Mouse (Mus musculus) hindbrain, postnatal 0 days (tissue): ENCODE results near the gene Myb. TPM values are rescaled to one million over a fixed set of nuclear protein-coding genes. Genes with fewer than 3 reads are reported as not detected.

Experiments
- ATAC-seq: fragments of 200-750 bp; cut with Nextera tagmentation; 2 replicates; pipeline ENCODE4 v1.8.0; 2017; ENCODE audit warnings: mild to moderate bottlenecking, moderate TSS enrichment, moderate library complexity
- DNase-seq: peaks from one replicate; pipeline ENCODE4 v3.0.0-alpha.2; 2015; ENCODE audit warnings: low spot score
- H3K27ac ChIP-seq: fragments of 300-500 bp; sonication (generic); 2 replicates; pipeline ENCODE4 v1.5.1; 2014; ENCODE audit warnings: mild to moderate bottlenecking
- H3K27me3 ChIP-seq: fragments of 300-500 bp; sonication (generic); 2 replicates; pipeline ENCODE4 v1.6.1; 2014; ENCODE audit warnings: low read length, mixed read lengths; ENCODE audit not compliant: insufficient read depth
- H3K36me3 ChIP-seq: fragments of 300-500 bp; sonication (generic); 2 replicates; pipeline ENCODE4 v1.6.1; 2014; ENCODE audit warnings: low read length, mixed read lengths; ENCODE audit not compliant: insufficient read depth
- H3K4me1 ChIP-seq: fragments of 300-500 bp; sonication (generic); 2 replicates; pipeline ENCODE4 v1.6.1; 2014; ENCODE audit warnings: antibody characterized with exemption, low read length, mixed read lengths; ENCODE audit not compliant: insufficient read depth
- H3K4me2 ChIP-seq: fragments of 300-500 bp; sonication (generic); 2 replicates; pipeline ENCODE4 v1.6.1; 2014; ENCODE audit warnings: low read depth, mild to moderate bottlenecking, low read length, moderate library complexity, mixed read lengths
- H3K4me3 ChIP-seq: fragments of 300-500 bp; sonication (generic); 2 replicates; pipeline ENCODE4 v1.5.1; 2014; ENCODE audit warnings: low read length
- H3K9ac ChIP-seq: fragments of 300-500 bp; sonication (generic); replicated peaks from 2 replicates; pipeline ENCODE4 v1.6.1; 2014; ENCODE audit warnings: mild to moderate bottlenecking, low read length, moderate library complexity, mixed read lengths
- H3K9me3 ChIP-seq: fragments of 300-500 bp; sonication (generic); 2 replicates; pipeline ENCODE4 v1.6.1; 2016; ENCODE audit warnings: low read length, mixed read lengths
- CTCF ChIP-seq: IDR thresholded peaks from 2 replicates; pipeline ENCODE4 v1.5.1; 2016; ENCODE audit warnings: antibody characterized with exemption, control low read depth, low read depth
- WGBS: fragments of 180-500 bp; shearing (Covaris S2); extraction: QIAGEN DNeasy Blood & Tissue Kit; methylation state at CpG from one replicate; pipeline ENCODE4 v1.1.7; 2014; 5-methylcytosine and 5-hydroxymethylcytosine counted together
- polyA plus RNA-seq: library from polyadenylated mRNA; unstranded; fragments of >200 nt; fragmentation: Nextera tagmentation; extraction: Ambion mirVana; gene quantifications from 2 replicates; pipeline ENCODE4 v1.2.1, GENCODE M21; 2015
- total RNA-seq: library from RNA; depleted of rRNA; stranded (reverse); fragments of >200 nt; gene quantifications from 2 replicates; pipeline ENCODE4 v1.2.3, GENCODE M21; 2014

Myb gene
- total and polyA plus RNA-seq, 2 experiments from 2014 or later, result 2.0 to 3.3 TPM

GRCm38 (mm10) chr10:21200322-21200721 lies 39.5 kb upstream of the Myb start:
- H3K4me3 ChIP-seq, result no peak overlapping the region
- no peaks in the 10 kb centered on the region for H3K4me1 ChIP-seq
- no peak for ATAC-seq
- no peaks in the 10 kb centered on the region for H3K9me3 ChIP-seq
- TF ChIP-seq CTCF, result no peak
- no peak for DNase-seq
- H3K27ac ChIP-seq, result no peak overlapping the region
- no peaks in the 10 kb centered on the region for H3K27me3 ChIP-seq
- no peak overlapping the region for H3K4me2 ChIP-seq
- no peaks in the 10 kb centered on the region for H3K36me3 ChIP-seq
- no peak overlapping the region for H3K9ac ChIP-seq

DNA sequence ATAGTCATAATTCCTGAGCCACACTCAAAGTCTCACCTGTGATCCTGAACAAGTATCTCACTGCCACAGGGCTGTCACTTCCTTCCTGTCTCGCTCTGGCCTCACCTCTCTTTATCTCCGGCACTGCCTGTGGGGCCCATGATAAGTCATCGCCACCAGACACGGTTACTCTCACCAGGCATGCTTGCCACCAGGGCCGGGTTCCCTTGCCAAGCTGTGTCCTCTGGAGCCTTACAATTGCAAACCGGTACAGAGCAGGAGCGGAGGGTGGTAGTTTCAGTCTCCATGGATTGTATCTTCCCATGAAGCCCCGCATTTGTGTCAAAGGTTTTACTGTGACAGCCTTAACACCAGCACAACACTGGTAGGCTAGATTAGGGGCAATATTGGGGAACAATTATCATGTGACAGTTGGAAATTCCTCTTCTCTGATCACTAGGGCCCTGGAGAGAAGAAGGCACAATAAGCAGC lies 35.9 kb upstream of the Myb start:
- H3K4me1 ChIP-seq, result no peaks in the 10 kb centered on the region
- WGBS, result 88% methylated on average over 8 of the region's 8 CpGs
- DNase-seq, result no peak
- no peak overlapping the region for H3K4me3 ChIP-seq
- no peaks in the 10 kb centered on the region for H3K36me3 ChIP-seq
- H3K4me2 ChIP-seq, result no peak overlapping the region
- H3K9ac ChIP-seq, result no peak overlapping the region
- no peak for TF ChIP-seq CTCF
- no peak for ATAC-seq
- H3K27ac ChIP-seq, result no peak overlapping the region
- H3K27me3 ChIP-seq, result no peaks in the 10 kb centered on the region
- H3K9me3 ChIP-seq, result no peaks in the 10 kb centered on the region

- H3K36me3 ChIP-seq, result no peaks in the 10 kb centered on the region
- no peaks in the 10 kb centered on the region for H3K4me1 ChIP-seq
- DNase-seq (no peak), ATAC-seq (no peak)
- no peak overlapping the region for H3K9ac ChIP-seq
- no peak overlapping the region for H3K4me2 ChIP-seq
- 52% methylated on average over 8 of the region's 8 CpGs for WGBS
- no peak overlapping the region for H3K4me3 ChIP-seq
- no peak overlapping the region for H3K27ac ChIP-seq
- H3K9me3 ChIP-seq, result no peaks in the 10 kb centered on the region
- TF ChIP-seq CTCF, result no peak
- no peaks in the 10 kb centered on the region for H3K27me3 ChIP-seq
These were observed 34.8 kb upstream of the Myb start for GRCm38 (mm10) chr10:21195597-21195996.

GRCm38 (mm10) chr10:21193935-21194505 lies 33.2 kb upstream of the Myb start:
- WGBS, result 65% methylated on average over 3 of the region's 3 CpGs
- H3K4me2 ChIP-seq, result no peak overlapping the region
- no peaks in the 10 kb centered on the region for H3K27me3 ChIP-seq
- no peak overlapping the region for H3K27ac ChIP-seq
- H3K4me3 ChIP-seq, result no peak overlapping the region
- H3K4me1 ChIP-seq, result no peaks in the 10 kb centered on the region
- no peaks in the 10 kb centered on the region for H3K36me3 ChIP-seq
- no peaks in the 10 kb centered on the region for H3K9me3 ChIP-seq
- no peak for TF ChIP-seq CTCF
- H3K9ac ChIP-seq, result no peak overlapping the region
- no peak for DNase-seq
- no peak for ATAC-seq

GRCm38 (mm10) chr10:21193088-21193934 lies 32.5 kb upstream of the Myb start:
- Histone ChIP-seq H3K27me3 (no peaks in the 10 kb centered on the region), H3K36me3 (no peaks in the 10 kb centered on the region), H3K4me1 (no peaks in the 10 kb centered on the region), H3K4me3 (no peak overlapping the region), H3K9ac (no peak overlapping the region), H3K27ac (no peak overlapping the region), H3K4me2 (no peak overlapping the region), H3K9me3 (no peaks in the 10 kb centered on the region)
- WGBS, result 34% methylated on average over 10 of the region's 10 CpGs
- TF ChIP-seq CTCF, result no peak
- ATAC-seq (no peak), DNase-seq (no peak)

DNA sequence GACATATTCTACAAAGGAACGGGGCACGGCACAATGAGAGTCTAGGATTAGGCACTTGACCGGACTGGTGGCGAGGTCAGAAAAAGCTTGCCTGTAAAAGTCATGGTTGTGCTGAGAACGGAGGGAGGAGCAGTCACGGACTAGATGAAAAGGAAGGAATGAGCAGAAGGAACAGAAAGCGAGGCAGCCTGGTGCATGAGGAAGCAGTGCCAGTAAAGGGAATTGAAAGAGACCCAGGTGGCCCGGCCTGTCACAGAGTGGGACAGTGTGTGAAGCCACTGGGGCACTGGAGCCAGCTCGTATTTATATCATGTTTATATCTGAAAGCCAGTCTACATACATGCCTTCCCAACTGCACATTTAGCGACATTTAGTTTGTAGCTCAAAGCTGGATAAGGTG lies 31.7 kb upstream of the Myb start:
- ATAC-seq, result no peak
- Histone ChIP-seq H3K27ac (no peak overlapping the region), H3K4me3 (no peak overlapping the region), H3K9ac (no peak overlapping the region), H3K4me1 (no peaks in the 10 kb centered on the region), H3K27me3 (no peaks in the 10 kb centered on the region), H3K9me3 (no peaks in the 10 kb centered on the region), H3K36me3 (no peaks in the 10 kb centered on the region), H3K4me2 (no peak overlapping the region)
- DNase-seq, result no peak
- 78% methylated on average over 10 of the region's 10 CpGs for WGBS
- TF ChIP-seq CTCF, result no peak
